Mouse (Mus musculus) heart, embryonic 10.5 days (tissue): ENCODE data around the gene Chd6. TPM values are rescaled to one million over a fixed set of nuclear protein-coding genes. Genes with fewer than 3 reads are reported as not detected.

ENCODE experiments used
- DNase-seq: peaks from one replicate; pipeline ENCODE4 v3.0.0-alpha.2; 2017; ENCODE audit warnings: low spot score
- H3K27ac ChIP-seq: fragments of 300-500 bp; sonication (generic); 2 replicates; pipeline ENCODE4 v1.5.1; 2016; ENCODE audit warnings: mild to moderate bottlenecking
- H3K27me3 ChIP-seq: fragments of 300-500 bp; sonication (generic); 2 replicates; pipeline ENCODE4 v1.6.1; 2016; ENCODE audit warnings: mild to moderate bottlenecking; ENCODE audit not compliant: poor library complexity, insufficient read depth, severe bottlenecking
- H3K36me3 ChIP-seq: fragments of 300-500 bp; sonication (generic); 2 replicates; pipeline ENCODE4 v1.6.1; 2016; ENCODE audit warnings: mild to moderate bottlenecking, moderate library complexity
- H3K4me1 ChIP-seq: fragments of 300-500 bp; sonication (generic); 2 replicates; pipeline ENCODE4 v1.6.1; 2016; ENCODE audit warnings: mild to moderate bottlenecking
- H3K4me3 ChIP-seq: fragments of 300-500 bp; sonication (generic); 2 replicates; pipeline ENCODE4 v1.5.1; 2016; ENCODE audit warnings: mild to moderate bottlenecking, moderate library complexity
- H3K9me3 ChIP-seq: fragments of 300-500 bp; sonication (generic); 2 replicates; pipeline ENCODE4 v1.6.1; 2016; ENCODE audit warnings: mild to moderate bottlenecking, moderate library complexity
- WGBS: fragments of 180-500 bp; shearing (Covaris S2); methylation state at CpG from one replicate; pipeline ENCODE4 v1.1.7; 2016; 5-methylcytosine and 5-hydroxymethylcytosine counted together
- polyA plus RNA-seq: library from polyadenylated mRNA; unstranded; fragments of >200 nt; fragmentation: Nextera tagmentation; extraction: Ambion mirVana; gene quantifications from 2 replicates; pipeline ENCODE4 v1.2.1, GENCODE M21; 2016

The Chd6 gene
- polyA plus RNA-seq, 1 experiment from 2014 or later = 22.9 TPM

DNA sequence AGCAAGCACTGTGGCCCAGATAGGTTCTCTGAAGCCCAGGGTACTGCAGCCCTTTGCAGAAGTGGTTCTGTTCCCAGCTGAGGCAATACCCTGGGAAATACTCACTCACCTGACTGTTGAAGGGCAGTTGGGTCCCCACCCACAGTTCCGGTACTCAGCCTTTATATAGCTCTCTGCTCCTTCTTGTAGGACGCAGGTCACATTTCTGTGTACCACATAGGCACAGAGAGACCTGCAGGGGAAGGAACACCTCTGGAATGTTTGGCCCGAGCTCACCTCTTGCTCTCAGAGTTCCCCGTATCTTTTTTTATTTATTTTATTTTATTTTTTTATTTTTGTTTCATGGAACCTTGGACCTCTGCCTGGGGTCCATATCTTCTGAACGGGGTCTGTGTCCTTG, 198.2 kb downstream of the Chd6 start:
- Histone ChIP-seq H3K36me3 (no peaks in the 10 kb centered on the region), H3K4me1 (peaks cover 22% of the 10 kb centered on the region), H3K4me3 (no peak overlapping the region), H3K9me3 (no peaks in the 10 kb centered on the region), H3K27me3 (peaks cover 98% of the 10 kb centered on the region), H3K27ac (no peak overlapping the region)
- WGBS = 80% methylated on average over 5 of the region's 5 CpGs
- no peak for DNase-seq

DNA sequence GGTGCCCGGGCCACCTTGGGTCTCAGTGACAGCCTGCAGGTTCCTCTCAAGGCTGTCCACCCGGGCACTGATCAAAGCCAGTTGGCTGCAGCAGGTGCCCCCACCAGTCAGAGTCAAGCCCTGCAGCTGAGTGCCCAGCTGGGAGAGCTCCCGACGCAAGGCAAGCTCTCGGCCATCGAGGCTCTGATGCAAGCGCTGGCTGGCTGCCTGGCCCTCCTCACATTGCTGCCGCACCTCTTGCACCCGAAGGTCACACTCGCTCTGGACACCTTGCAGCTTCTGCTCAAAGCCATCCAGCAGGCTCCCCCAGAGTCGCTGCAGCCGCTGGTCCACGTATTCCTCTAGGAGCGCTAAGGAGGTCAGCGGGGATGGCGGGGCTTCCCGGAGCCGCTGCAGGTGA, 200.3 kb downstream of the Chd6 start:
- no peak for DNase-seq
- Histone ChIP-seq H3K4me3 (no peak overlapping the region), H3K4me1 (peaks cover 21% of the 10 kb centered on the region), H3K27me3 (peaks cover 85% of the 10 kb centered on the region), H3K36me3 (no peaks in the 10 kb centered on the region), H3K9me3 (no peaks in the 10 kb centered on the region), H3K27ac (no peak overlapping the region)
- WGBS = 50% methylated on average over 18 of the region's 18 CpGs

DNA sequence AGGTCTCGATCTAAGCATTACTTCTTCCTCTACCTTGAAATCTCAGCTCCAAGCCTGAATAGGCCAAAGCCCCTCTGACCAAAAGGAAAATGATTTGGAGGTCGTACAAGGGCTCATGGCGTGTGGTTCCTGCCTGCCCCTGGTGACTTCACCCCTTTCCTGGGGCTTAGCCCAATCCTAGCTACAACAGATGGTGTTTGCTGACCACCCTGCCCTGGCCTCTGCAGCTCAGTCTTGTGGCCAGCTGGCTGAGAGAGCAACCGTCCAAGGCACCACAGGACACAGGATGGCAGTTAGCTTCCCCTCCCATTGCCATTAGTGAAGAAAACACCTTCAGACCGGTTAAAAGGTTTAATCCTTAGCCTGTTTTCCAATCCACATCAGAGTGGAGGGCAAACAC, 202.8 kb downstream of the Chd6 start:
- Histone ChIP-seq H3K36me3 (no peaks in the 10 kb centered on the region), H3K27me3 (peaks cover 69% of the 10 kb centered on the region), H3K9me3 (no peaks in the 10 kb centered on the region), H3K4me1 (peaks cover 15% of the 10 kb centered on the region), H3K27ac (no peak overlapping the region), H3K4me3 (no peak overlapping the region)
- no peak for DNase-seq
- WGBS = 62% methylated on average over 5 of the region's 5 CpGs

DNA sequence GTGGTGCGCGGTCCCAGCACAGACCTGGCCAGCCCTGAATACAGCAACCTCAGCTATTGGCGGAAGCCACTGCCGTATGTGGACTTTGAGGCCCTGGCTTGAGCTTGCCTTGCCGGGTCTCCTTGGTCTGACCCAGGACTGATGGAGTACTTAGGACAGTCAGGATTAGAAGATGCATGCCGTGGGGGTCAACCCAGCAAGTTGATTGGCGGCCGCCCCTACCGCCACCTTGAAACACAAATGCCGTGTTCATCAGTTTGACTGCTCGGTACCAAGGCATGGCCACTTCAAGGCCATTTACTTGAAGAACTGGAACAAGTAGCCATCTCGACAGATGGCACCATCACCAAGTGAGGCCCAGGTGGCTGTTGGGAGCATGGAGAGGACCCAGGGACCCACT, 203.6 kb downstream of the Chd6 start:
- H3K9me3 ChIP-seq = no peaks in the 10 kb centered on the region
- no peak for DNase-seq
- peaks cover 15% of the 10 kb centered on the region for H3K4me1 ChIP-seq
- H3K4me3 ChIP-seq = no peak overlapping the region
- WGBS = 92% methylated on average over 12 of the region's 12 CpGs
- H3K27ac ChIP-seq = no peak overlapping the region
- H3K27me3 ChIP-seq = peaks cover 61% of the 10 kb centered on the region
- no peaks in the 10 kb centered on the region for H3K36me3 ChIP-seq

DNA sequence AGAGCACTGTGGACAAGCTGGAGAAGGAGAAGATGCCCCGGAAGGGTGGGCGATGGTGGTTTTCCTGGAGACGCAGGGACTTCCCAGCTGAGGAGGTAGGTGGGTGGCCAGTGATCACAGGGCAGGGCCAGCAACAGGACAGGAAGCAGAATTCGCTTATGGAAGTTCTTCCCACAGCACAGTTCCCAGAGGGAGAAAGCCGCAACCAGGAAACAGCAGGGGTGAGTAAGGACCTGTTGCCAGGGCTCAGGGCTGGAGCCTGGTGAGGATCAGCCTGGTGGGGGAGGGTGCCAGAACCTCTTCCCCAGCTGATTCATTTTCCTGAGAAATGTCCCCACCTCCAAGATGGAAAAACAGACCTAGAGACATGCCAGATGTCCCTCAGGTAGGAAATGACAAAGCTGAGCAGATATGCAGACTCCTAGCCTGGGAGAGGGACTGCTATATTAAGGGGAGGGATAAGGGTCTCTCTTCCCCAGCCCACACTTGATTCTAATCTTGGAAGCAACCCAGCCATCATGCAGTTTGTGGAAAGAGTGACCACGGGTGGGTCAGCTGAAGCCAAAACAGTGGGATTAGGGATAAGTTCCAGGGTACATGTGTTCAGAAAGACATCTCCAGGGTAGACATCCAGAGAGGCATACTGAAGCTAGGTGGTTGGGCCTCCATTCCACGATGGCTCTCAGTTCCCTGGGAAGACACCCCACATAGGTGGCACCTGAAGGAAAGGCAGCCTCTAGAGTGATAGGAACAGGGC, 207.0 kb downstream of the Chd6 start:
- peaks cover 9% of the 10 kb centered on the region; the same call in 1 of the 2 replicates for H3K4me1 ChIP-seq
- H3K36me3 ChIP-seq = no peaks in the 10 kb centered on the region
- DNase-seq = no peak
- H3K4me3 ChIP-seq = no peak overlapping the region
- peaks cover 26% of the 10 kb centered on the region for H3K27me3 ChIP-seq
- H3K9me3 ChIP-seq = no peaks in the 10 kb centered on the region
- WGBS = 62% methylated on average over 7 of the region's 7 CpGs
- no peak overlapping the region for H3K27ac ChIP-seq

Other genes starting within 250 kb of the Chd6 start
- gene Zhx3, start 236.1 kb downstream of the Chd6 start, polyA plus RNA-seq = 5.9 and 6.1 TPM in 2 replicates
- gene Lpin3, start 228.4 kb downstream of the Chd6 start, polyA plus RNA-seq = 1.9 and 2.4 TPM in 2 replicates
- 1.2 and 2.5 TPM in 2 replicates for gene Emilin3, start 196.7 kb downstream of the Chd6 start, polyA plus RNA-seq